Mouse (Mus musculus) lung, adult 2 months (tissue): Measurements from ENCODE around the gene Cbln1. TPM values are rescaled to one million over a fixed set of nuclear protein-coding genes. Genes with fewer than 3 reads are reported as not detected.
A peak's percentile ranks its signal among the peaks of the same experiment; 100 is the strongest.

ENCODE experiments used
- DNase-seq: peaks from one replicate; pipeline ENCODE4 v3.0.0; 2022
- H3K4me1 ChIP-seq: fragments of 200-500 bp; 2 replicates; pipeline ENCODE4 v1.6.1; 2011; ENCODE audit warnings: low read length; ENCODE audit not compliant: control insufficient read depth, insufficient read depth
- H3K4me3 ChIP-seq: fragments of 200-500 bp; replicated peaks from 2 replicates; pipeline ENCODE3; 2011; ENCODE audit warnings: low read depth, mild to moderate bottlenecking, control low read depth, low read length; ENCODE audit errors: extremely low read depth
- CTCF ChIP-seq: fragments of 200-500 bp; IDR thresholded peaks from 2 replicates; pipeline ENCODE4 v1.5.1; 2011; ENCODE audit warnings: mild to moderate bottlenecking, low read length, control low read depth; ENCODE audit not compliant: insufficient read depth
- POLR2A ChIP-seq: fragments of 200-500 bp; IDR thresholded peaks from 2 replicates; pipeline ENCODE4 v1.6.1; 2011; ENCODE audit warnings: low read depth, mild to moderate bottlenecking, control low read depth, low read length, borderline replicate concordance; ENCODE audit errors: extremely low read depth
- WGBS: fragments of 180-500 bp; shearing (Covaris S2); methylation state at CpG from one replicate; pipeline ENCODE4 v1.1.7; 2018; 5-methylcytosine and 5-hydroxymethylcytosine counted together
- polyA plus RNA-seq: library from polyadenylated mRNA; depleted of rRNA; stranded (reverse); fragments of >200 nt; gene quantifications from 2 replicates; pipeline ENCODE4 v1.2.3, GENCODE M21; 2012

Gene Cbln1
- polyA plus RNA-seq, 1 experiment = not detected

DNA sequence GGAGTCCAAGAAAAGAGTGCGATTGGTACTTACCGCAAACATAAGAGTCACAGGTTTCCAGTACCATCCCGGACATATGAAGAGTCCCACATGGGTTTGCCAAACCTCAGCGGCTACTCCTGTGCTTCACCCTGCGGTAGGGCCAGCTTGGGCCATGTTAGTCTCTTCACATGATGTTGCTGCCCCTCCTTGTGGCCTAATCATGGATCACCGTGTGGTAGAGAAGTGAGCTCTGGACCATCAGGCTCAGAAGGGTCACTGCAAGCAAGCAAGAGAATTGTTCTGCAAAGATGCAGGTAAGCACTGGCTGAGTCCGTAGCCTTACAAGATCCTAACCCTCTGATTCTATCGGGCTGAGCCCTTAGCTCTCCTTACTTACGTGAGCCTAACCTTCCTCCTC is 22.5 kb upstream of the Cbln1 start:
- WGBS = 55% methylated on average over 9 of the region's 9 CpGs

DNA sequence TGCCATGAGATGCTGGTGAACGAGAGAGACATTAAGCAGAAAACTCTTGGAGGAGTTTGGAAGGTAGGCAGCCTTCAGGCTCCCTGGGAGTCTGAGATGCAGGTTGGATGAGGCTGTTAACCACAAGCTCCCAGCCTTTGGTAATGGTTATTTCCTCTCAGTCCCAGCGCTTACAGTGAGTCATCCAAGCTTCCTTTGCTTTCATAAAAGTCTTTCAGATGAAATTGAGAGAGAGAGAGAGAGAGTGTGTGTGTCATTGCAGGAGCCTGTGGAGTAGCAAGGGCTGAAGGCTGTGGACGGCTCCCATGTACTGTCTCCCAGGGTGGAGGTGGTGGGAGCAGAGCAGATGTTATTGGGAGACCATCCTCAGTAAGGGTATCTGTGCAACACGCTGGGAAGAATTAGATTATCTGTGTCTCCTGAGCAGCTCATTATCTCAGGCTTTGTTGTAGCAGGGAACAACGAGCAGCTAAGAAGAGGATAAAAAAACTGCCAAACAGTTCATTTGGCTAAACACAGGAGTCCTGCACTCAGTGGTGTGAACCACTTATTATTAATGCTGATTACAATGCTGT is 17.5 kb upstream of the Cbln1 start:
- TF ChIP-seq CTCF (no peak), POLR2A (no peak)
- H3K4me3 ChIP-seq = no peak overlapping the region
- no peaks in the 10 kb centered on the region for H3K4me1 ChIP-seq
- WGBS = 58% methylated on average over 5 of the region's 5 CpGs
- DNase-seq = no peak

More for the DNA sequence above, 22.5 kb upstream of the Cbln1 start:
- Histone ChIP-seq H3K4me3 (no peak overlapping the region), H3K4me1 (no peaks in the 10 kb centered on the region)
- no peak for TF ChIP-seq POLR2A
- no peak for TF ChIP-seq CTCF
- no peak for DNase-seq

DNA sequence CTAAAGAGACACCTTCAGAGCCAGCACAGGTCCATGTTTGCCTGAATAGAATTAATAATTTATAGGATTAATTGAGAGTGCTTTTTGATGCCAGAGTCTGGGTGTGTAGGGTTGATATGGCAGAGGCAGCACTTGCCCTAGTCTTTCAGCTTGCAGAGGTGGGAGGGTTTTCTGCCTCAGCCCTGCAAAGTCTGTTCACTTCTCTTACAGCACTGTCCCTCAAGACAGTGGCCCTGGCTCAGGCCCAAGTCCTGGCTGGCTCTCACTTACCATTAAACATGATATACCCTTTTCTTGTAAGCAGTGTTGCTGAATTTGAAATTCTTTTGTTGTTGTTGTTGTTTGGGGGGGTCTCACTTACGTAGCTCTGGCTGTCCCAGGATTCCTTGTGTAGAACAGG is 9.0 kb upstream of the Cbln1 start:
- no peaks in the 10 kb centered on the region for H3K4me1 ChIP-seq
- TF ChIP-seq CTCF (no peak), POLR2A (no peak)
- WGBS = 50% methylated on average over 1 of the region's 1 CpGs
- DNase-seq = no peak
- no peak overlapping the region for H3K4me3 ChIP-seq

DNA sequence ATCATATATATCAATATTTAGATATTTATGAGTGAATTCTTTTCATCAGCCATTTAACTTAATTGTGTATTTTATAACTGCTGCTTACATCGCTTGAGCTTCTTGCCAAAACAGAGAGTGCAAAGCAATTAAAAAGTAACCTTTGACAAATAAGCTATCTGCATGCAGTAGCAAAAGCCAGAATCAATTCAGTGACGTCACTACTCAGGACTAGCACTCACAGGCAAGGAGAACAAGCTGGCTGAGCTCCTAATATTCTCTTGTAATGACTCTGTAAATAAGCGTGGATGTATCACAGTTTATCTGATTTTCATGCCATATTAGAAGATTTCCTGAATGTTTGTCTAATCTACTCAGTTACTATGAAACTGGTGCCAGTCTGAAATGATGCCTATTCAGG is 5.8 kb upstream of the Cbln1 start:
- H3K4me1 ChIP-seq = peaks cover 2% of the 10 kb centered on the region; the same call in 1 of the 2 replicates
- 55% methylated on average over 3 of the region's 3 CpGs for WGBS
- TF ChIP-seq CTCF (no peak), POLR2A (no peak)
- DNase-seq = no peak
- H3K4me3 ChIP-seq = no peak overlapping the region

DNA sequence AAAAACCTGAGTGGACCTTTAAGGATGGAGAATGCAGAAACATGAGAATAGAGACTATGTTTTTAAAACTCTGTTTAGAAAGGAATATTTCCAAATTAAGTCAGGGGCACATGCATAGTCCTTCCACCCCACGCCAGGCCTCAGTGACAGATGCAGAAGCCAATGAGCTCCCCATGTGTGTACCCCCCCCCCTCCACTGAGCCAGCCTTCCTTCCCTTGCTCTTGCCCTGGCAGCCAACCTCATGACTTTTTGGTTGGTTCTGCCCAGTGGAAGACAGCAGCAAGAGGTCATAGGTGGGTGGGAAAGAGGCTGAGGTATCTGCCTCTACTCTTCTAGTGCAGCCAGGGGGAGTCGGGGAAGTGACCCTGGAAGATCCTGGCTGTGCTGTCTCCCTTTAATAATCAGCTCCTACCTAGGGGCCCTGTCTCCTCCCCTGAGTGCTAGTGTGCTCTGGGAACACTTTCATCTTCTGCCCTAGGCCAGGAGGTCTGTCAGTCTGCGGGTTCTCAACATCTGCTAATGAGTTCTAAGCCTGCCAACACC is 4.8 kb upstream of the Cbln1 start:
- no peak for TF ChIP-seq POLR2A
- TF ChIP-seq CTCF = no peak
- Histone ChIP-seq H3K4me3 (no peak overlapping the region), H3K4me1 (peaks cover 4% of the 10 kb centered on the region; the same call in 1 of the 2 replicates)
- WGBS = 52% methylated on average over 3 of the region's 3 CpGs
- DNase-seq = no peak

DNA sequence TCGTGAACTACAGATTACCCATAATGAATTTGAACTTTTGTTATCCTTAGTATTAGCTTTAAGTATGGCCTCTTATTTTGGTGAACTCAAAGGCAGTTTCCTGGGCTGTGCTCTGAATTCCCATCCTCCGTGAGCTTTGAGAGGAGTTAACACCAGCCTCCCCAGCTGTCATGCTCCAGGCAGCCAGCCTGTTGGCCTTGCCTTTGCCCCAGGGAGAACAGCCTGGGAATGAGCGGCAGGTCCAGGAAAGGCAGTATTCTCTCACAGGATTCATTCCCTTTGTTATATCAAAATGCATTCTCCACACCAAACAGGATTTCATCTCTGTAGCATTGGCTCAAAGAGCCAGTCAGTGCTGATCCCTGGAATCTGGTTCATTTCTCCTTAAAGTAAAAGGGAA is 3.1 kb upstream of the Cbln1 start:
- 60% methylated on average over 3 of the region's 3 CpGs for WGBS
- Histone ChIP-seq H3K4me3 (no peak overlapping the region), H3K4me1 (peaks cover 8% of the 10 kb centered on the region; the same call in 1 of the 2 replicates)
- no peak for TF ChIP-seq POLR2A
- no peak for TF ChIP-seq CTCF
- DNase-seq = no peak

DNA sequence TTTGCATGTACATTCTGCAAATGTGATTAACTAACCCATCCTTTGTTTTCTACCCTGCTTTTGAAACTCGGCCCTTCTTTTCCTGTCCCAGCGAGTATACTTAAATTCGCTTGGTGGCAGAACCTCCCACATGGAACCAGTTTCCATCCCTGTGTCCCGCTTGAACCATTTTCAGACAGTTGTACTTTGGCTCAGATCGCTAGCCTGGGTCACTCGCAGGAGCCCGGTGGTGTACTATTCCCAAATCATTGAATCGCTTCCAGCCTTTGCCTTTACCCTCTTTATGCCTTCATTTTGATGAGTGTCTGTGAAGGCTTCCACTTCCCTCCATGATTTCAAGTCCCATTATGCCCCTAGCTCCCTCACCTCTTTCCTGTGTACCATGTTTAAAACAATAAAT is 2.0 kb upstream of the Cbln1 start:
- WGBS = 73% methylated on average over 8 of the region's 8 CpGs
- Histone ChIP-seq H3K4me1 (peaks cover 8% of the 10 kb centered on the region; the same call in 1 of the 2 replicates), H3K4me3 (no peak overlapping the region)
- no peak for DNase-seq
- TF ChIP-seq CTCF = no peak
- TF ChIP-seq POLR2A = no peak

DNA sequence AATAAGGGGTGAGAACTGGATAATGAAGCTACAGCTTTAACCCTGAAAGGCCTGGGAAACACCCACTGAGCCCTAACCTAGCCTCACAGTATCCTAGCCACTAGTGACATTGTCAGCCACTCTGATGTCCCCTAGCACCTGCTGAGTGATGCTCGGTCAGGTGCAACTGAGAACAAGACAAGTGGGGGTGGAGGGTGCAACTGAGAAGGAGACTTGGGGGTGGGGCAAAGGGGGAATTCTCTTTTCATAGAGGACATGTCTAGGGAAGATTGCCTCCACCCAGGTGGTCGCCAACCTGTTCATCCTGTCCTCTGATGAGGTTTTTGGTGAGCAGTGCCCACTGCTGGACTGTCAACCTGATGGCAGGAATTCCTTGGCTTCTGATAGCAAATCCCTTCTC is 1.5 kb upstream of the Cbln1 start:
- WGBS = 31% methylated on average over 2 of the region's 2 CpGs
- no peak for TF ChIP-seq POLR2A
- TF ChIP-seq CTCF = no peak
- Histone ChIP-seq H3K4me1 (peaks cover 8% of the 10 kb centered on the region; the same call in 1 of the 2 replicates), H3K4me3 (no peak overlapping the region)
- DNase-seq = no peak

DNA sequence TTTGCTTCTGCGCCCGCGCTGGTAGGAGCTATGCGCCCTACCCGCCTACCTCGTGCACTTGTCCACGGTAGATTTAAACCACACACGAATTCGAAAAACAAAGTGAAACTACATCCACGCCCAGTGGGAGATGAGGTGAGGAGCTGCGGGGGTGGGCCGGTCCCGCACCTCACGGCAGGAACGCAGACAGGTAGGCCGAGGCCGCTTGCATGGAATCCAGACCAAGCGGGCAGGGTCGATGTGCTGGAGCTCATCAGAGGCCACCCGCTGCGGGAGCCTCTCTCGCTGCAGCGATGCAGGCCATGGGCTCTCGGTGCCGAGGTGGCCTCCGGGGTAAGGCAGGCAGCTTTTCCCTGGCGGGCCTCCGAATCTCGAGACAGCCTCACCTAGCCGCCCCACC is 905 bp upstream of the Cbln1 start:
- Histone ChIP-seq H3K4me1 (peaks cover 8% of the 10 kb centered on the region; the same call in 1 of the 2 replicates), H3K4me3 (peak overlapping the region; percentile 49)
- DNase-seq = no peak
- WGBS = 2% methylated on average over 30 of the region's 30 CpGs
- TF ChIP-seq POLR2A (no peak), CTCF (no peak)

DNA sequence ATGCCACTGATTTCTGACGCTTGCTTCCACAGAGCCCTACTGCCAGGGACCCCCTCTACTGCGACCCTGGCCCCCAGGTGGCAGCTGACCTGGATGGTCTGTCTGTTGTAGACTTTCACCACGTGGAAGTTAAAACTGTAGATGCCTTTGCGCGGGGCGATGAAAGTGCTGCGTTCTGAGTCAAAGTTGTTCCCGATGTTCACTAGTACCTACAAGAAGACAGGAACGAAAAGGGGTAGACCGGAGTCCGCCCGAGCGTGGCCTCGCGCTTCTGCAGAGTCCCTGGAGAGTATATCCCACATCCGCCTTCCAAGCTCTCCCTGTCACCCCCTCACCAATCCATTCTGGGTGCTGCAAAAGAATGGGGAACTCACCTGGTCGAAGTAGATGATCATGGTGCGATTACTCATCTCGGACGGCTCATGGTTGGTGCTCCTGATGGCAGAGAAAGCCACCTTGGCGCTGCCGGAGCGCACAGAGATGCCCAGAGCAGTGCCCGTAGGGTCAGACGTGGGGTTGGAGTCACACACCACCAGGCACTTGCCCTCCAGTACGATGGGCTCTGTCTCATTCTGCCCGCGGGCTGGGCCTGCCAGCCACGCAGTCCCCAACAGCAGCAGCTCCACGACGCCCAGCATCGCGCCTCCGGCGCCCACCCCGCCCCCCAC is 672 bp downstream of the Cbln1 start:
- no peak for TF ChIP-seq POLR2A
- TF ChIP-seq CTCF = no peak
- 2% methylated on average over 36 of the region's 36 CpGs for WGBS
- Histone ChIP-seq H3K4me3 (no peak overlapping the region), H3K4me1 (peaks cover 8% of the 10 kb centered on the region; the same call in 1 of the 2 replicates)
- DNase-seq = no peak
